Mouse (Mus musculus) pancreas, adult 10 weeks (tissue): Measurements from ENCODE around the gene Yif1a. TPM values are rescaled to one million over a fixed set of nuclear protein-coding genes. Genes with fewer than 3 reads are reported as not detected.

Source experiments
- polyA plus RNA-seq: library from polyadenylated mRNA; stranded (reverse); fragments of 350-450 nt; fragmentation: Illumina TruSeq; extraction: RNeasy Lipid Tissue Mini Kit (QIAGEN cat#74804); gene quantifications from one replicate; pipeline ENCODE4 v1.2.3, GENCODE M21; 2015; ENCODE audit warnings: low read depth, low replicate concordance; ENCODE audit not compliant: insufficient read depth

Gene Yif1a
- polyA plus RNA-seq: 17.2 TPM

GRCm38 (mm10) chr19:5087884-5088728 is at the start of gene Yif1a:
Gene Yif1a, plus strand, starts transcription at chr19:5088538.

DNA sequence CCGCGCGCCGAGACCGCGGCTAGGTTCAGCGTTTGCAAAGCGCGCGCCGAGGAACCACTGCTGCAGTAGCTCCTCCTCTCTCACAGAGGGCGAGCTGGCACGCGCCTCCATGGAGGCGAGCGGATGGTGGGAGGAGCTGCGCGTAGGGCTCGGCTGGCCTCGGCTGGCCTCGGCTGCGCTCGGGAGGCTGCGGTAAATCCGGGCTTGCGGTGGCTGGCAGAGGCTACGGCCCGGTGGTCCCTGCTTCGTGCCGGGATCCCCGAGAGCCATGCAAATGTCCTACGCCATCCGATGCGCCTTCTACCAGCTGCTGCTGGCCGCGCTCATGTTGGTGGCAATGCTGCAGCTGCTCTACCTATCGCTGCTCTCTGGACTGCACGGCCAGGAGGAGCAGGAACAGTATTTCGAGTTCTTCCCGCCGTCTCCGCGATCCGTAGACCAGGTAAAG is 49.6 kb upstream of the Yif1a start, which contains the start of the genes B4gat1 and AC124502.3:
Gene B4gat1 (plus strand): TSS at position 118 of the 448 bp plus-strand sequence.
Gene AC124502.3 (plus strand): TSS at position 183 of the 448 bp plus-strand sequence.

GRCm38 (mm10) chr19:5040862-5041523 is 47.3 kb upstream of the Yif1a start, which contains the start of gene Brms1:
Gene Brms1, plus strand, starts transcription at chr19:5041354.

GRCm38 (mm10) chr19:5050047-5050905 is 38.1 kb upstream of the Yif1a start, which contains the start of gene Rin1:
Gene Rin1, plus strand, starts transcription at chr19:5050481.

GRCm38 (mm10) chr19:5067867-5068569 is 20.3 kb upstream of the Yif1a start, which contains the start of gene Cd248:
Gene Cd248, plus strand, starts transcription at chr19:5068078.

GRCm38 (mm10) chr19:5085145-5085863 is 3.0 kb upstream of the Yif1a start, which contains the start of gene Tmem151a:
Gene Tmem151a, minus strand, starts transcription at chr19:5085531.

GRCm38 (mm10) chr19:5098363-5099143 is 10.2 kb downstream of the Yif1a start, which contains the start of gene Cnih2:
Gene Cnih2, minus strand, starts transcription at chr19:5098521.

GRCm38 (mm10) chr19:5106731-5107191 is 18.4 kb downstream of the Yif1a start, which contains the start of gene Rab1b:
Gene Rab1b, minus strand, starts transcription at chr19:5107072.

GRCm38 (mm10) chr19:5118384-5118698 is 30.0 kb downstream of the Yif1a start, which contains the start of gene Klc2:
Gene Klc2, minus strand, starts transcription at chr19:5118560.

Other genes with a start within 250 kb of the Yif1a start
- 30.0 TPM for gene Ccs, start 249.2 kb upstream of the Yif1a start, polyA plus RNA-seq
- not detected for gene Ccdc87, start 249.2 kb upstream of the Yif1a start, polyA plus RNA-seq
- 21.8 TPM for gene Ctsf, start 233.4 kb upstream of the Yif1a start, polyA plus RNA-seq
- gene Actn3, start 210.6 kb upstream of the Yif1a start, polyA plus RNA-seq: not detected
- gene Zdhhc24, start 209.9 kb upstream of the Yif1a start, polyA plus RNA-seq: 1.8 TPM
- 1.2 TPM for gene Bbs1, start 181.9 kb upstream of the Yif1a start, polyA plus RNA-seq
- gene Dpp3, start 160.3 kb upstream of the Yif1a start, polyA plus RNA-seq: 16.6 TPM
- gene Peli3, start 145.4 kb upstream of the Yif1a start, polyA plus RNA-seq: 0.83 TPM
- 13.0 TPM for gene Mrpl11, start 126.4 kb upstream of the Yif1a start, polyA plus RNA-seq
- gene Npas4, start 98.2 kb upstream of the Yif1a start, polyA plus RNA-seq: 0.54 TPM
- gene Slc29a2, start 64.7 kb upstream of the Yif1a start, polyA plus RNA-seq: 1.0 TPM
- 0.83 TPM for gene B4gat1, start 49.7 kb upstream of the Yif1a start, polyA plus RNA-seq
- gene AC124502.3, start 49.6 kb upstream of the Yif1a start, polyA plus RNA-seq: 3.4 TPM
- gene Brms1, start 47.2 kb upstream of the Yif1a start, polyA plus RNA-seq: 5.6 TPM
- 2.4 TPM for gene Rin1, start 38.1 kb upstream of the Yif1a start, polyA plus RNA-seq
- gene Cd248, start 20.5 kb upstream of the Yif1a start, polyA plus RNA-seq: 15.5 TPM
- gene Tmem151a, start 3.0 kb upstream of the Yif1a start, polyA plus RNA-seq: 3.4 TPM
- 0.92 TPM for gene Cnih2, start 10.0 kb downstream of the Yif1a start, polyA plus RNA-seq
- 28.5 TPM for gene Rab1b, start 18.5 kb downstream of the Yif1a start, polyA plus RNA-seq
- 5.4 TPM for gene Klc2, start 30.0 kb downstream of the Yif1a start, polyA plus RNA-seq
- gene Pacs1, start 184.6 kb downstream of the Yif1a start, polyA plus RNA-seq: 3.9 TPM
- gene Sf3b2, start 206.9 kb downstream of the Yif1a start, polyA plus RNA-seq: 39.5 TPM
- not detected for gene Gal3st3, start 209.8 kb downstream of the Yif1a start, polyA plus RNA-seq
- not detected for gene Catsper1, start 247.2 kb downstream of the Yif1a start, polyA plus RNA-seq